Mouse (Mus musculus) hindbrain, embryonic 15.5 days (tissue): ENCODE measurements around the gene Fcgr4. TPM values are rescaled to one million over a fixed set of nuclear protein-coding genes. Genes with fewer than 3 reads are reported as not detected.
"Not testable (repeated sequence)": the region's sequence is repeated elsewhere in the genome, so short reads cannot be mapped to it uniquely, and the experiment has no call there.

Experiments used
- ATAC-seq: fragments of 200-750 bp; cut with Nextera tagmentation; 2 replicates; pipeline ENCODE4 v1.8.0; 2017; ENCODE audit warnings: low read depth, moderate number of reproducible peaks, moderate TSS enrichment; ENCODE audit not compliant: low FRiP score
- H3K27ac ChIP-seq: fragments of 300-500 bp; sonication (generic); replicated peaks from 2 replicates; pipeline ENCODE4 v1.5.1; 2015; ENCODE audit warnings: mild to moderate bottlenecking, inconsistent platforms
- H3K27me3 ChIP-seq: fragments of 300-500 bp; sonication (generic); 2 replicates; pipeline ENCODE4 v1.6.1; 2015; ENCODE audit warnings: control low read depth, inconsistent platforms
- H3K36me3 ChIP-seq: fragments of 300-500 bp; sonication (generic); 2 replicates; pipeline ENCODE4 v1.6.1; 2015; ENCODE audit warnings: control low read depth, inconsistent platforms
- H3K4me1 ChIP-seq: fragments of 300-500 bp; sonication (generic); replicated peaks from 2 replicates; pipeline ENCODE4 v1.6.1; 2015; ENCODE audit warnings: control low read depth, inconsistent platforms
- H3K4me2 ChIP-seq: fragments of 300-500 bp; sonication (generic); 2 replicates; pipeline ENCODE4 v1.6.1; 2015; ENCODE audit warnings: moderate library complexity, mild to moderate bottlenecking, inconsistent platforms
- H3K4me3 ChIP-seq: fragments of 300-500 bp; sonication (generic); 2 replicates; pipeline ENCODE4 v1.5.1; 2015; ENCODE audit warnings: mild to moderate bottlenecking, inconsistent platforms
- H3K9ac ChIP-seq: fragments of 300-500 bp; sonication (generic); 2 replicates; pipeline ENCODE4 v1.6.1; 2015; ENCODE audit warnings: inconsistent platforms
- H3K9me3 ChIP-seq: fragments of 300-500 bp; sonication (generic); 2 replicates; pipeline ENCODE4 v1.6.1; 2016; ENCODE audit warnings: control low read depth, inconsistent platforms
- WGBS: fragments of 180-500 bp; shearing (Covaris S2); methylation state at CpG from one replicate; pipeline ENCODE4 v1.1.7; 2015; 5-methylcytosine and 5-hydroxymethylcytosine counted together
- polyA plus RNA-seq: library from polyadenylated mRNA; unstranded; fragments of >200 nt; fragmentation: Nextera tagmentation; extraction: Ambion mirVana; gene quantifications from 2 replicates; pipeline ENCODE4 v1.2.1, GENCODE M21; 2015

Gene Fcgr4
- polyA plus RNA-seq, 1 experiment from 2014 or later: 0.27 TPM

DNA sequence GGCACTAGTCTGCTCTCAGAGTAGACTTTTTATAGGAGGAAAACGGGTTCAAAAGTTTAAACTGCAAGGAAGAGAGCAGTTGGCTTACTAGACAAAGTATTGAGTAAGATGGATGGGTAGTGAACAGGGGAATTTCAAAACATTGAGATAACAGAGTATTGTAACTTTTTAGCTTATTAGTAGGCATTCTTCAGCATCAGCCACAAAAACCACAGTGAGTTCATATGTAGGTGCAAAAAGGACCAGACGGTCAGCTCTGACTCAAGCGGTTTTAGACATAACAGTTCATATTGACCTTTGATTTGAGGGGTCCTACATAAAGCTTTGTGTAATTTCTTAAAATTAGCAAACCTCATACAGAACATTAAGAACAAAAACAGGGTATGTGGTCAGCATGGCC is 42.8 kb downstream of the Fcgr4 start:
- H3K9ac ChIP-seq: no peak overlapping the region
- H3K27ac ChIP-seq: no peak overlapping the region
- no peak for ATAC-seq
- H3K4me3 ChIP-seq: no peak overlapping the region
- H3K4me1 ChIP-seq: peaks cover 8% of the 10 kb centered on the region; the same call in 1 of the 2 replicates
- H3K9me3 ChIP-seq: no peaks in the 10 kb centered on the region
- peaks cover 23% of the 10 kb centered on the region for H3K27me3 ChIP-seq
- 90% methylated on average over 3 of the region's 3 CpGs for WGBS
- no peak overlapping the region for H3K4me2 ChIP-seq
- H3K36me3 ChIP-seq: no peaks in the 10 kb centered on the region

DNA sequence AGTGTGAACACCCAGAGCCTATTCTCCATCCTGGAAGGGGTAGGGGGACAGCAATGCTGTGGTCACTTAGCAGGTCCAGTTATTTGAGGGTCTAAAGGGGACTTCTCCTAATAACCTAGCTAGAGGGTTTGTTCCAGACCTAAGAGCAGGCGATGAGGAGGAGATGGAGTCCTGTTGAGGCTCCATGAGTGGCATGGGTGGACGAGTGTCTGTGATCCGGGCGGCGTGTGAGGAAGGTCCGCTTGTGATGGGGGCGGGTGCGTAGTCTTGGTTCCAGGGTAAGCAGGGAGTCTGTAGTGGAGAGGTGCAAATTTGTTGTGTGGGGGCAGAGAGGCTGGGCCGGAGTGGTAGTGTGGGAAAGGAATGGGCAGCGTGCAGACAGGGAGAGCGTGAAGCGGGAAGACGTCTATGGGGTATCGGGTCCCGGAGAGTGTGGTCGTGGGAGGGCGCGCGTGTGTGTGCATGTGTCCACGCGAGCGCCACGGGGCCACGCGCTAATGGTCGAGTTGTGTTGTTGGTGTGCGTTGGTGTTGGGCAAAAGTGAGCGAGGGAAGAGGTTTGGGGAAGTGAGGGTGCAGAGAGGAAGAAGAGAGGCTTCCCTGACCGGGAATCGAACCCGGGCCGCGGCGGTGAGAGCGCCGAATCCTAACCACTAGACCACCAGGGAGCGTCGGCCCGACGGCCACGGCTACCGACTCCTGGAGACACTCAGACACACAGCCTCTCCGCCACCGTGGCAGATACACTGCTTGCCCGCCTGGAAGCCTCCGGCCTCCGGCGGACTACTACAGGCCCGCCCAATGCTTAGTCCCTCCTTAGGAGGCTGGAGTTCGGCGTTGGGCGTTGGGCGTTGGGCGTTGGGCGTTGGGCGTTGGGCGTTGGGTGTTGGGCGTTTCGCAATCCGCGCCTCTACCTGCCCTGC is 45.1 kb downstream of the Fcgr4 start:
- not testable (repeated sequence) for H3K27ac ChIP-seq, H3K4me1 ChIP-seq, H3K36me3 ChIP-seq, H3K9me3 ChIP-seq, H3K9ac ChIP-seq
- Histone ChIP-seq H3K4me3 (peak overlapping the region; percentile 27), H3K4me2 (peak overlapping the region; percentile 45), H3K27me3 (peaks cover 28% of the 10 kb centered on the region)
- peak; percentile 71 for ATAC-seq
- 8% methylated on average over 42 of the region's 61 CpGs for WGBS

GRCm38 (mm10) chr1:171064491-171065242 is 45.9 kb downstream of the Fcgr4 start, which contains the start of gene Fcgr3:
Gene Fcgr3 (minus strand): TSS chr1:171064935.
- H3K9ac ChIP-seq, H3K27ac ChIP-seq, H3K9me3 ChIP-seq, H3K36me3 ChIP-seq, H3K4me1 ChIP-seq: not testable (repeated sequence)
- 2% methylated on average over 43 of the region's 75 CpGs for WGBS
- ATAC-seq: peak; percentile 64
- peak within 1 kb of the TSS; percentile 45 for H3K4me2 ChIP-seq
- H3K4me3 ChIP-seq: peak within 1 kb of the TSS; percentile 31
- peaks cover 32% of the 10 kb centered on the region for H3K27me3 ChIP-seq

DNA sequence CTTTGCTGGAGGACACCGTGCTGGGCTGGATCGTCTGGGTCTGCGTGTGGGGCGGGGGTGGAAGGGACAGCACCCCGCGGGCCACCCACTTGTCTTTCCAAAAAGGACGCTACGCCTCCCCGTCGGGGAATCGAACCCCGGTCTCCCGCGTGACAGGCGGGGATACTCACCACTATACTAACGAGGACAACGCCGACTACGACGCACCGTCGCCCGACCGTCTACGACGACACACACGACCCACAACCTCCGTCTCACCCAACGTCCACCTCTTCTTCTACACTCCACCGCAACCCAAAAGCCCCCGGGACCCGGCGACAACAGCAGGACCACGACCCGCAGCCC is 46.5 kb downstream of the Fcgr4 start:
- not testable (repeated sequence) for H3K9me3 ChIP-seq, H3K36me3 ChIP-seq, H3K27ac ChIP-seq, H3K9ac ChIP-seq, H3K4me1 ChIP-seq
- ATAC-seq: peak; percentile 31
- Histone ChIP-seq H3K4me3 (peak overlapping the region; percentile 27), H3K27me3 (peaks cover 35% of the 10 kb centered on the region), H3K4me2 (peak overlapping the region; percentile 43)
- under 1% methylated on average over 24 of the region's 35 CpGs for WGBS

DNA sequence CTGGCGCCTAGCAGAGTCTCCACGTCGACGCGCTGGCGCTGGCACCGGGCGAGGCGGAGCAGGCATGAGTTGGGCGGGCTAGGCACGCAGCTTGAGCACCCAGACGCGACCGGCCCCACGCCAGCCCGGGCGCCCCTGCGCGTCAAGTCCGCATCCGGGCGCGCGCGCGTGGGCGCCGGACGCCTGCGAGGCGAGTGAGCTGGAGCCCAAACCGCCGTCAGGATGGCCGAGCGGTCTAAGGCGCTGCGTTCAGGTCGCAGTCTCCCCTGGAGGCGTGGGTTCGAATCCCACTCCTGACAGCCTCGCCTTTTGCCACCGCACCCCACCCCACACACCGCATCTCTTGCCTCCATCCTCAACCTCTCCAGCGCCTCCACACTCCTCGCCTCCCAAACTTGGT is 47.0 kb downstream of the Fcgr4 start:
- not testable (repeated sequence) for H3K4me1 ChIP-seq, H3K36me3 ChIP-seq, H3K9me3 ChIP-seq, H3K27ac ChIP-seq, H3K9ac ChIP-seq
- peak overlapping the region; percentile 45 for H3K4me2 ChIP-seq
- peaks cover 35% of the 10 kb centered on the region for H3K27me3 ChIP-seq
- H3K4me3 ChIP-seq: peak overlapping the region; percentile 31
- 6% methylated on average over 31 of the region's 45 CpGs for WGBS
- ATAC-seq: peak; percentile 19

DNA sequence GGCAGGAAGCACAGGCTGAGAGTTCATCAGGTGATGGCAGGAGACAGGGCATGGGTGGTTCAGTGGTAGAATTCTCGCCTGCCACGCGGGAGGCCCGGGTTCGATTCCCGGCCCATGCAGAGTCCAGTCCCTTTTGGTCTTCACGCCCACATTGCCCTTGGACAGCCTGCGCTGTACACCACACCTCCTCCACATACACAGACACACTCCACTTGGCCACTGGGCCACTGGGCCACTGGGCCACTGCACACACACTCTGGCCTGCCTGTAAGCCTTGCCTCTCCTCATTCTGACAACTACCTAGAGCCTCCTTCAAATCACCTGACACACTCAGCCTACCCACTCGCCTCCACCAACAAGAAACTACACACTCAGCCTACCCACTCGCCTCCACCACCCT is 47.9 kb downstream of the Fcgr4 start:
- not testable (repeated sequence) for H3K9ac ChIP-seq, H3K27ac ChIP-seq, H3K4me2 ChIP-seq, H3K9me3 ChIP-seq, H3K4me3 ChIP-seq, H3K36me3 ChIP-seq, H3K4me1 ChIP-seq
- peaks cover 37% of the 10 kb centered on the region for H3K27me3 ChIP-seq
- WGBS: 47% methylated on average over 3 of the region's 10 CpGs
- peak; percentile 31 for ATAC-seq

DNA sequence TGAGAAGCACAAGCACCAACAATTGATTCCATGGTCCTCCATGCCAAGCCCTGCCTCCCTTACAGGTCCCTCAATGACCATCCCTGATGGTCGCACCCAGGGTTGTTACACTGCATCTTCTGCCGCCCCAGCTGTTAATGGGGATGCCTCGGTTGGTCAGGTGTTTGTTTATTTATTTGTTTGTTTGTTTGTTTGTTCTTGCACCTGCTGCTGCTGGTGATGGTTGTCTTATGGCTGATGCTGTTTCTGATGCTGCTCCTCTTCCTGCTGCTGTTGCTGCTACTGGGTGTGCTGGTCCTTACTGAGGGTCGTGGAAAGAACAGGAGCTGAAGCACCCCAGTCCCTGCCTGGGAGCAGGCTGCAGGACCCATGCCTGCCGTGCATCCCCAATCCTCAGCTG is 49.2 kb downstream of the Fcgr4 start:
- not testable (repeated sequence) for H3K9me3 ChIP-seq, H3K4me3 ChIP-seq, H3K27ac ChIP-seq, H3K9ac ChIP-seq, H3K4me2 ChIP-seq, H3K36me3 ChIP-seq, ATAC-seq, H3K4me1 ChIP-seq
- H3K27me3 ChIP-seq: peaks cover 35% of the 10 kb centered on the region
- WGBS: 48% methylated on average over 5 of the region's 5 CpGs

GRCm38 (mm10) chr1:171069508-171069907 is 50.8 kb downstream of the Fcgr4 start:
- H3K27me3 ChIP-seq: peaks cover 32% of the 10 kb centered on the region
- H3K4me1 ChIP-seq, H3K4me2 ChIP-seq, ATAC-seq, H3K27ac ChIP-seq, H3K36me3 ChIP-seq, H3K9ac ChIP-seq, H3K4me3 ChIP-seq, H3K9me3 ChIP-seq: not testable (repeated sequence)
- 60% methylated on average over 3 of the region's 3 CpGs for WGBS

DNA sequence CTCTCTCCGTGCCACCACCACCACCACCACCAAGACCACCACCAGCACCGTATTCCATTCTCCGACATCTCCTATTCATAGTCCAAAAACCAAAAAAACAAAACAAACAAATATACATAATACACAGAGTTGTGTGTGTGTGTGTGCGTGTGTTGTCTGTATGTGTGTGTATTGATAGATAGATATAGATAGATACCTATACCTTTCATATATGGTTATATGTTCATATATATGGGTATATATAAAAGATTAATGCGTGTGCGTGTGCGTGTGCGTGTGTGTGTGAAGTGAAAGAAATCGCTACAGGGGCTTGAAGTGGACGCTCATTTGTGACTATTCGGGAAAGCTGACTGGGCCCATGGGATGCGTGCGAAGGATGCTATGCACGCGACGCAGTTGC is 52.2 kb downstream of the Fcgr4 start:
- not testable (repeated sequence) for H3K9ac ChIP-seq, H3K36me3 ChIP-seq, H3K27ac ChIP-seq, ATAC-seq, H3K9me3 ChIP-seq, H3K4me1 ChIP-seq
- peak overlapping the region; percentile 10; the same call in 1 of the 2 replicates for H3K4me3 ChIP-seq
- H3K27me3 ChIP-seq: peaks cover 26% of the 10 kb centered on the region
- H3K4me2 ChIP-seq: peak overlapping the region; percentile 33
- WGBS: 17% methylated on average over 16 of the region's 16 CpGs

- peaks cover 22% of the 10 kb centered on the region for H3K27me3 ChIP-seq
- H3K9me3 ChIP-seq, H3K4me2 ChIP-seq, H3K36me3 ChIP-seq, H3K27ac ChIP-seq, H3K9ac ChIP-seq, H3K4me1 ChIP-seq, H3K4me3 ChIP-seq: not testable (repeated sequence)
- ATAC-seq: peak; percentile 20; the same call in 1 of the 2 replicates
- no CpG with 5 or more reads among the region's 35 CpGs for WGBS
Measured at GRCm38 (mm10) chr1:171071726-171072125, 53.0 kb downstream of the Fcgr4 start.

- not testable (repeated sequence) for H3K9me3 ChIP-seq, H3K36me3 ChIP-seq, H3K4me1 ChIP-seq, H3K9ac ChIP-seq, H3K27ac ChIP-seq, H3K4me3 ChIP-seq, H3K4me2 ChIP-seq
- peak; percentile 12; the same call in 1 of the 2 replicates for ATAC-seq
- peaks cover 24% of the 10 kb centered on the region for H3K27me3 ChIP-seq
- WGBS: no CpG with 5 or more reads among the region's 45 CpGs
Measured at GRCm38 (mm10) chr1:171072217-171072616, 53.5 kb downstream of the Fcgr4 start.

DNA sequence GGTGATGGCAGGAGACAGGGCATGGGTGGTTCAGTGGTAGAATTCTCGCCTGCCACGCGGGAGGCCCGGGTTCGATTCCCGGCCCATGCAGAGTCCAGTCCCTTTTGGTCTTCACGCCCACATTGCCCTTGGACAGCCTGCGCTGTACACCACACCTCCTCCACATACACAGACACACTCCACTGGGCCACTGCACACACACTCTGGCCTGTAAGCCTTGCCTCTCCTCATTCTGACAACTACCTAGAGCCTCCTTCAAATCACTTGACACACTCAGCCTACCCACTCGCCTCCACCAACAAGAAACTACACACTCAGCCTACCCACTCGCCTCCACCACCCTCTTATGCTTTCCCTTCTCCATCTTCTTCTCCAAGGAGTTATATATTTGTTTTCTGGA is 55.6 kb downstream of the Fcgr4 start:
- WGBS: 12% methylated on average over 7 of the region's 10 CpGs
- H3K9me3 ChIP-seq, H3K27ac ChIP-seq, H3K4me3 ChIP-seq, H3K4me1 ChIP-seq, H3K9ac ChIP-seq, H3K4me2 ChIP-seq, H3K36me3 ChIP-seq: not testable (repeated sequence)
- peaks cover 25% of the 10 kb centered on the region for H3K27me3 ChIP-seq
- peak; percentile 13; the same call in 1 of the 2 replicates for ATAC-seq
